Mouse (Mus musculus): Measurements from ENCODE around the gene Gm9508. TPM values are rescaled to one million over a fixed set of nuclear protein-coding genes. Genes with fewer than 3 reads are reported as not detected.

Gene Gm9508
- total and polyA plus RNA-seq, 3 experiments, result not detected

GRCm38 (mm10) chr10:77647901-77648300, 49.1 kb downstream of the Gm9508 start:
- dilution Hi-C loops (cut with MboI; ENCODE audit: extremely low pct_ligation_motif_present, extremely low pct_unique_long_range_greater_than_20kb, low sequenced_read_pairs), result no loop called here
- in situ Hi-C loops (cut with MboI; ENCODE audit: low pct_ligation_motif_present, low pct_unique_long_range_greater_than_20kb, low sequenced_read_pairs), result loop anchor here (25.0 kb wide), 1 partner anchor 239 kb away; no protein-coding TSS in a partner anchor
- no peak overlapping the region for H3K4me3 ChIP-seq (replicated peaks in 1 of 3; ENCODE audit: low read depth in 2 of 3, low read length in 2 of 3, poor library complexity in 1 of 3)
- H3K79me2 ChIP-seq (replicated peaks; ENCODE audit: control insufficient read depth, extremely low read depth, insufficient read depth, poor library complexity, severe bottlenecking), result no peaks in the 10 kb centered on the region
- H3K27me3 ChIP-seq (replicated peaks), result no peaks in the 10 kb centered on the region
- peaks cover 38 to 49% of the 10 kb centered on the region in 2 experiments for H3K36me3 ChIP-seq (replicated peaks in 1 of 2; ENCODE audit: control insufficient read depth in 1 of 2, insufficient read depth in 1 of 2, low read length in 1 of 2)
- no peak overlapping the region for H3K9ac ChIP-seq (ENCODE audit: insufficient read depth, low read depth)
- no peaks in the 10 kb centered on the region for H3K9me3 ChIP-seq (replicated peaks; ENCODE audit: low read length)
- no peak overlapping the region for H3K4me2 ChIP-seq (ENCODE audit: insufficient read depth, low read depth, poor library complexity, severe bottlenecking)
- H3K27ac ChIP-seq (ENCODE audit: insufficient read depth, low read depth), result no peak overlapping the region
- TF ChIP-seq ZNF384 (IDR thresholded peaks at IDR 0.05; ENCODE audit: low read depth, low read length) (no peak), SMC3 (IDR thresholded peaks at IDR 0.05; ENCODE audit: low read depth, low read length) (no peak), GABPA (IDR thresholded peaks at IDR 0.05; ENCODE audit: insufficient replicate concordance, low read depth, low read length) (no peak), RAD21 (IDR thresholded peaks at IDR 0.05; ENCODE audit: low read depth, low read length) (no peak)
- H3K4me1 ChIP-seq (ENCODE audit: control insufficient read depth in 1 of 2, insufficient read depth in 2 of 2), result no peaks in the 10 kb centered on the region; a peak in 1 of 4 replicates
- DNase-seq (ENCODE audit: extremely low read depth), result no peak

- TF ChIP-seq USF1 (IDR thresholded peaks at IDR 0.05; ENCODE audit: low read depth, low read length) (no peak), ZC3H11A (IDR thresholded peaks at IDR 0.05; ENCODE audit: low read depth, low read length) (no peak), MAZ (IDR thresholded peaks at IDR 0.05; ENCODE audit: low read depth, low read length) (no peak)
- Histone ChIP-seq H3K79me2 (replicated peaks; ENCODE audit: control insufficient read depth, extremely low read depth, insufficient read depth, poor library complexity, severe bottlenecking) (no peaks in the 10 kb centered on the region), H3K27ac (ENCODE audit: insufficient read depth, low read depth) (no peak overlapping the region), H3K4me2 (ENCODE audit: insufficient read depth, low read depth, poor library complexity, severe bottlenecking) (no peak overlapping the region), H3K36me3 (replicated peaks in 1 of 2; ENCODE audit: control insufficient read depth in 1 of 2, insufficient read depth in 1 of 2, low read length in 1 of 2) (peaks cover 39 to 52% of the 10 kb centered on the region in 2 experiments), H3K4me3 (replicated peaks in 1 of 3; ENCODE audit: low read depth in 2 of 3, low read length in 2 of 3, poor library complexity in 1 of 3) (no peak overlapping the region), H3K27me3 (replicated peaks) (no peaks in the 10 kb centered on the region), H3K9ac (ENCODE audit: insufficient read depth, low read depth) (no peak overlapping the region), H3K4me1 (ENCODE audit: control insufficient read depth in 1 of 2, insufficient read depth in 2 of 2) (no peaks in the 10 kb centered on the region; a peak in 1 of 4 replicates), H3K9me3 (replicated peaks; ENCODE audit: low read length) (no peaks in the 10 kb centered on the region)
- dilution Hi-C loops (cut with MboI; ENCODE audit: extremely low pct_ligation_motif_present, extremely low pct_unique_long_range_greater_than_20kb, low sequenced_read_pairs), result no loop called here
- in situ Hi-C loops (cut with MboI; ENCODE audit: low pct_ligation_motif_present, low pct_unique_long_range_greater_than_20kb, low sequenced_read_pairs), result loop anchor here (25.0 kb wide), 1 partner anchor 240 kb away; no protein-coding TSS in a partner anchor
- no peak for DNase-seq (ENCODE audit: extremely low read depth)
Observed at GRCm38 (mm10) chr10:77647461-77647860, 49.6 kb downstream of the Gm9508 start.

Other genes with a start within 250 kb of the Gm9508 start
Only the 20 nearest of the 30 such genes appear.
- 54.4 and 57.2 TPM in 2 replicates for gene Sumo3, start 91.1 kb downstream of the Gm9508 start, total RNA-seq (2012; rRNA removed)
- 81.2 TPM in 2 replicates for gene Sumo3, start 91.1 kb downstream of the Gm9508 start, total RNA-seq (2014; rRNA removed)
- gene Sumo3, start 91.1 kb downstream of the Gm9508 start, polyA plus RNA-seq (2012; ENCODE audit: insufficient read length, low read depth), result 87.9 and 130 TPM in 2 replicates
- gene Gm49325, start 91.0 kb downstream of the Gm9508 start, total RNA-seq (2012; rRNA removed), result 0.55 TPM in 1 of 2 replicates, not detected in the other
- 1.1 TPM in 1 of 2 replicates, not detected in the other for gene Gm49325, start 91.0 kb downstream of the Gm9508 start, total RNA-seq (2014; rRNA removed)
- gene Gm49325, start 91.0 kb downstream of the Gm9508 start, polyA plus RNA-seq (2012; ENCODE audit: insufficient read length, low read depth), result 26.9 and 54.0 TPM in 2 replicates
- gene Ube2g2, start 75.0 kb downstream of the Gm9508 start, total RNA-seq (2012; rRNA removed), result 28.7 and 41.2 TPM in 2 replicates
- 32.6 and 40.8 TPM in 2 replicates for gene Ube2g2, start 75.0 kb downstream of the Gm9508 start, total RNA-seq (2014; rRNA removed)
- gene Ube2g2, start 75.0 kb downstream of the Gm9508 start, polyA plus RNA-seq (2012; ENCODE audit: insufficient read length, low read depth), result 59.4 and 72.2 TPM in 2 replicates
- 0.17 and 0.42 TPM in 2 replicates for gene Tspear, start 10.7 kb downstream of the Gm9508 start, total RNA-seq (2012; rRNA removed)
- 0.09 TPM in 1 of 2 replicates, not detected in the other for gene Tspear, start 10.7 kb downstream of the Gm9508 start, total RNA-seq (2014; rRNA removed)
- gene Tspear, start 10.7 kb downstream of the Gm9508 start, polyA plus RNA-seq (2012; ENCODE audit: insufficient read length, low read depth), result 0.11 TPM in 1 of 2 replicates, not detected in the other
- gene Gm19402, start 6.5 kb downstream of the Gm9508 start, total RNA-seq (2012; rRNA removed), result not detected in 2 replicates
- gene Gm19402, start 6.5 kb downstream of the Gm9508 start, total RNA-seq (2014; rRNA removed), result not detected in 2 replicates
- gene Gm19402, start 6.5 kb downstream of the Gm9508 start, polyA plus RNA-seq (2012; ENCODE audit: insufficient read length, low read depth), result not detected in 2 replicates
- gene Gm10272, start 9.4 kb upstream of the Gm9508 start, total RNA-seq (2012; rRNA removed), result not detected in 2 replicates
- not detected in 2 replicates for gene Gm10272, start 9.4 kb upstream of the Gm9508 start, total RNA-seq (2014; rRNA removed)
- not detected in 2 replicates for gene Gm10272, start 9.4 kb upstream of the Gm9508 start, polyA plus RNA-seq (2012; ENCODE audit: insufficient read length, low read depth)
- gene Gm10024, start 14.2 kb upstream of the Gm9508 start, total RNA-seq (2012; rRNA removed), result not detected in 2 replicates
- gene Gm10024, start 14.2 kb upstream of the Gm9508 start, total RNA-seq (2014; rRNA removed), result not detected in 2 replicates
- not detected in 2 replicates for gene Gm10024, start 14.2 kb upstream of the Gm9508 start, polyA plus RNA-seq (2012; ENCODE audit: insufficient read length, low read depth)
- not detected in 2 replicates for gene Gm10142, start 18.6 kb upstream of the Gm9508 start, total RNA-seq (2012; rRNA removed)
- gene Gm10142, start 18.6 kb upstream of the Gm9508 start, total RNA-seq (2014; rRNA removed), result not detected in 2 replicates
- not detected in 2 replicates for gene Gm10142, start 18.6 kb upstream of the Gm9508 start, polyA plus RNA-seq (2012; ENCODE audit: insufficient read length, low read depth)
- not detected in 2 replicates for gene Krtap12-1, start 23.4 kb upstream of the Gm9508 start, total RNA-seq (2012; rRNA removed)
- gene Krtap12-1, start 23.4 kb upstream of the Gm9508 start, total RNA-seq (2014; rRNA removed), result not detected in 2 replicates
- gene Krtap12-1, start 23.4 kb upstream of the Gm9508 start, polyA plus RNA-seq (2012; ENCODE audit: insufficient read length, low read depth), result not detected in 2 replicates
- not detected in 2 replicates for gene Gm10100, start 29.3 kb upstream of the Gm9508 start, total RNA-seq (2012; rRNA removed)
- gene Gm10100, start 29.3 kb upstream of the Gm9508 start, total RNA-seq (2014; rRNA removed), result not detected in 2 replicates
- not detected in 2 replicates for gene Gm10100, start 29.3 kb upstream of the Gm9508 start, polyA plus RNA-seq (2012; ENCODE audit: insufficient read length, low read depth)
- gene Gm18596, start 45.4 kb upstream of the Gm9508 start, total RNA-seq (2012; rRNA removed), result not detected in 2 replicates
- not detected in 2 replicates for gene Gm18596, start 45.4 kb upstream of the Gm9508 start, total RNA-seq (2014; rRNA removed)
- not detected in 2 replicates for gene Gm18596, start 45.4 kb upstream of the Gm9508 start, polyA plus RNA-seq (2012; ENCODE audit: insufficient read length, low read depth)
- not detected in 2 replicates for gene Gm9736, start 54.1 kb upstream of the Gm9508 start, total RNA-seq (2012; rRNA removed)
- gene Gm9736, start 54.1 kb upstream of the Gm9508 start, total RNA-seq (2014; rRNA removed), result not detected in 2 replicates
- not detected in 2 replicates for gene Gm9736, start 54.1 kb upstream of the Gm9508 start, polyA plus RNA-seq (2012; ENCODE audit: insufficient read length, low read depth)
- gene Gm3233, start 62.4 kb upstream of the Gm9508 start, total RNA-seq (2012; rRNA removed), result not detected in 2 replicates
- not detected in 2 replicates for gene Gm3233, start 62.4 kb upstream of the Gm9508 start, total RNA-seq (2014; rRNA removed)
- not detected in 2 replicates for gene Gm3233, start 62.4 kb upstream of the Gm9508 start, polyA plus RNA-seq (2012; ENCODE audit: insufficient read length, low read depth)
- not detected in 2 replicates for gene Gm3238, start 74.1 kb upstream of the Gm9508 start, total RNA-seq (2012; rRNA removed)
- not detected in 2 replicates for gene Gm3238, start 74.1 kb upstream of the Gm9508 start, total RNA-seq (2014; rRNA removed)
- not detected in 2 replicates for gene Gm3238, start 74.1 kb upstream of the Gm9508 start, polyA plus RNA-seq (2012; ENCODE audit: insufficient read length, low read depth)
- not detected in 2 replicates for gene Gm7138, start 79.7 kb upstream of the Gm9508 start, total RNA-seq (2012; rRNA removed)
- not detected in 2 replicates for gene Gm7138, start 79.7 kb upstream of the Gm9508 start, total RNA-seq (2014; rRNA removed)
- not detected in 2 replicates for gene Gm7138, start 79.7 kb upstream of the Gm9508 start, polyA plus RNA-seq (2012; ENCODE audit: insufficient read length, low read depth)
- not detected in 2 replicates for gene Gm3250, start 85.3 kb upstream of the Gm9508 start, total RNA-seq (2012; rRNA removed)
- gene Gm3250, start 85.3 kb upstream of the Gm9508 start, total RNA-seq (2014; rRNA removed), result not detected in 2 replicates
- gene Gm3250, start 85.3 kb upstream of the Gm9508 start, polyA plus RNA-seq (2012; ENCODE audit: insufficient read length, low read depth), result not detected in 2 replicates
- gene Gm7137, start 91.0 kb upstream of the Gm9508 start, total RNA-seq (2012; rRNA removed), result not detected in 2 replicates
- gene Gm7137, start 91.0 kb upstream of the Gm9508 start, total RNA-seq (2014; rRNA removed), result not detected in 2 replicates
- not detected in 2 replicates for gene Gm7137, start 91.0 kb upstream of the Gm9508 start, polyA plus RNA-seq (2012; ENCODE audit: insufficient read length, low read depth)
- gene Gm9639, start 97.8 kb upstream of the Gm9508 start, total RNA-seq (2012; rRNA removed), result not detected in 2 replicates
- gene Gm9639, start 97.8 kb upstream of the Gm9508 start, total RNA-seq (2014; rRNA removed), result not detected in 2 replicates
- gene Gm9639, start 97.8 kb upstream of the Gm9508 start, polyA plus RNA-seq (2012; ENCODE audit: insufficient read length, low read depth), result not detected in 2 replicates
- not detected in 2 replicates for gene Gm19668, start 101.9 kb upstream of the Gm9508 start, total RNA-seq (2012; rRNA removed)
- gene Gm19668, start 101.9 kb upstream of the Gm9508 start, total RNA-seq (2014; rRNA removed), result not detected in 2 replicates
- not detected in 2 replicates for gene Gm19668, start 101.9 kb upstream of the Gm9508 start, polyA plus RNA-seq (2012; ENCODE audit: insufficient read length, low read depth)
- gene Gm9507, start 114.6 kb upstream of the Gm9508 start, total RNA-seq (2012; rRNA removed), result not detected in 2 replicates
- gene Gm9507, start 114.6 kb upstream of the Gm9508 start, total RNA-seq (2014; rRNA removed), result not detected in 2 replicates
- not detected in 2 replicates for gene Gm9507, start 114.6 kb upstream of the Gm9508 start, polyA plus RNA-seq (2012; ENCODE audit: insufficient read length, low read depth)